Mouse (Mus musculus) heart, embryonic 14.5 days (tissue): ENCODE measurements around the gene Kcnmb3. TPM values are rescaled to one million over a fixed set of nuclear protein-coding genes. Genes with fewer than 3 reads are reported as not detected.

ENCODE experiments used
- ATAC-seq: fragments of 200-750 bp; cut with Nextera tagmentation; 2 replicates; pipeline ENCODE4 v1.8.0; 2017; ENCODE audit warnings: low read depth, moderate TSS enrichment; ENCODE audit not compliant: insufficient number of reproducible peaks, insufficient read depth, low FRiP score
- H3K27ac ChIP-seq, 2 experiments: fragments of 200-500 bp in 1 of 2; fragments of 300-500 bp in 1 of 2; sonication (generic) in 1 of 2; replicated peaks in 1 of 2; 2 replicates each; pipeline ENCODE4 v1.5.1; 2012 to 2014; ENCODE audit warnings: low read depth in 2 of 2, low read length in 2 of 2, control low read depth in 1 of 2, mild to moderate bottlenecking in 1 of 2, mixed read lengths in 1 of 2; ENCODE audit not compliant: control insufficient read depth in 1 of 2, insufficient read depth in 1 of 2
- H3K27me3 ChIP-seq: fragments of 300-500 bp; sonication (generic); 2 replicates; pipeline ENCODE4 v1.6.1; 2014; ENCODE audit warnings: mild to moderate bottlenecking, low read length, control low read depth; ENCODE audit not compliant: control insufficient read depth, insufficient read depth
- H3K36me3 ChIP-seq: fragments of 300-500 bp; sonication (generic); 2 replicates; pipeline ENCODE4 v1.6.1; 2014; ENCODE audit warnings: mild to moderate bottlenecking, control low read depth, low read length, mixed read lengths; ENCODE audit not compliant: control insufficient read depth, insufficient read depth
- H3K4me1 ChIP-seq, 2 experiments: fragments of 200-500 bp in 1 of 2; fragments of 300-500 bp in 1 of 2; sonication (generic) in 1 of 2; 2 replicates each; pipeline ENCODE4 v1.6.1; 2012 to 2014; ENCODE audit warnings: low read length in 2 of 2, control low read depth in 1 of 2, mixed read lengths in 1 of 2; ENCODE audit not compliant: control insufficient read depth in 2 of 2, insufficient read depth in 2 of 2
- H3K4me2 ChIP-seq: fragments of 300-500 bp; sonication (generic); 2 replicates; pipeline ENCODE4 v1.6.1; 2014; ENCODE audit warnings: mild to moderate bottlenecking, low read length
- H3K4me3 ChIP-seq, 2 experiments: fragments of 200-500 bp in 1 of 2; fragments of 300-500 bp in 1 of 2; sonication (generic) in 1 of 2; 2 replicates each; pipeline ENCODE4 v1.5.1; 2012 to 2014; ENCODE audit warnings: low read length in 2 of 2, mild to moderate bottlenecking in 2 of 2, control low read depth in 1 of 2, low read depth in 1 of 2, moderate library complexity in 1 of 2; ENCODE audit not compliant: control insufficient read depth in 1 of 2, insufficient read depth in 1 of 2
- H3K9ac ChIP-seq: fragments of 300-500 bp; sonication (generic); 2 replicates; pipeline ENCODE4 v1.6.1; 2014; ENCODE audit warnings: mild to moderate bottlenecking, low read length
- H3K9me3 ChIP-seq: fragments of 300-500 bp; sonication (generic); 2 replicates; pipeline ENCODE4 v1.6.1; 2016; ENCODE audit warnings: low read length, control low read depth; ENCODE audit not compliant: control insufficient read depth
- WGBS: fragments of 180-500 bp; shearing (Covaris S2); extraction: QIAGEN DNeasy Blood & Tissue Kit; methylation state at CpG from one replicate; pipeline ENCODE4 v1.1.7; 2014; 5-methylcytosine and 5-hydroxymethylcytosine counted together
- polyA plus RNA-seq: library from polyadenylated mRNA; unstranded; fragments of >200 nt; fragmentation: Nextera tagmentation; extraction: Ambion mirVana; gene quantifications from 2 replicates; pipeline ENCODE4 v1.2.1, GENCODE M21; 2014

The Kcnmb3 gene
- polyA plus RNA-seq, 1 experiment from 2014 or later: not detected

- Histone ChIP-seq H3K9ac (no peak overlapping the region), H3K27ac (no peak overlapping the region), H3K4me1 (0 out of 4 replicates have a peak, but pooled peaks cover 0 to 2% of the 10 kb centered on the region in 2 experiments), H3K36me3 (no peaks in the 10 kb centered on the region), H3K4me2 (no peak overlapping the region), H3K9me3 (no peaks in the 10 kb centered on the region), H3K27me3 (0 out of 2 replicates have a peak, but pooled peaks cover 3% of the 10 kb centered on the region), H3K4me3 (no peak overlapping the region)
- no peak for ATAC-seq
- 80% methylated on average over 8 of the region's 8 CpGs for WGBS
Measured at GRCm38 (mm10) chr3:32494387-32495087, 2.5 kb upstream of the Kcnmb3 start.

- H3K27me3 ChIP-seq: 0 out of 2 replicates have a peak, but pooled peaks cover 3% of the 10 kb centered on the region
- H3K9me3 ChIP-seq: no peaks in the 10 kb centered on the region
- ATAC-seq: no peak
- H3K27ac ChIP-seq: no peak overlapping the region
- H3K4me3 ChIP-seq: no peak overlapping the region
- H3K36me3 ChIP-seq: no peaks in the 10 kb centered on the region
- H3K4me2 ChIP-seq: no peak overlapping the region
- H3K9ac ChIP-seq: no peak overlapping the region
- no peaks in the 10 kb centered on the region for H3K4me1 ChIP-seq
Measured at GRCm38 (mm10) chr3:32490928-32491315, 1.1 kb downstream of the Kcnmb3 start.

GRCm38 (mm10) chr3:32490076-32490927, 1.7 kb downstream of the Kcnmb3 start:
- Histone ChIP-seq H3K4me1 (no peaks in the 10 kb centered on the region), H3K27ac (no peak overlapping the region), H3K4me2 (no peak overlapping the region), H3K4me3 (no peak overlapping the region), H3K36me3 (no peaks in the 10 kb centered on the region), H3K9me3 (no peaks in the 10 kb centered on the region), H3K9ac (no peak overlapping the region), H3K27me3 (0 out of 2 replicates have a peak, but pooled peaks cover 3% of the 10 kb centered on the region)
- no peak for ATAC-seq
- WGBS: 73% methylated on average over 15 of the region's 15 CpGs

GRCm38 (mm10) chr3:32488172-32488571, 3.9 kb downstream of the Kcnmb3 start:
- Histone ChIP-seq H3K4me2 (no peak overlapping the region), H3K9ac (no peak overlapping the region), H3K4me1 (no peaks in the 10 kb centered on the region), H3K27ac (no peak overlapping the region), H3K27me3 (0 out of 2 replicates have a peak, but pooled peaks cover 3% of the 10 kb centered on the region), H3K9me3 (no peaks in the 10 kb centered on the region), H3K4me3 (no peak overlapping the region), H3K36me3 (no peaks in the 10 kb centered on the region)
- WGBS: 78% methylated on average over 6 of the region's 6 CpGs
- no peak for ATAC-seq

GRCm38 (mm10) chr3:32486543-32486942, 5.5 kb downstream of the Kcnmb3 start:
- no peaks in the 10 kb centered on the region for H3K36me3 ChIP-seq
- H3K4me3 ChIP-seq: no peak overlapping the region
- H3K4me1 ChIP-seq: no peaks in the 10 kb centered on the region
- no peak overlapping the region for H3K4me2 ChIP-seq
- H3K27me3 ChIP-seq: 0 out of 2 replicates have a peak, but pooled peaks cover 3% of the 10 kb centered on the region
- WGBS: 76% methylated on average over 4 of the region's 4 CpGs
- no peaks in the 10 kb centered on the region for H3K9me3 ChIP-seq
- H3K27ac ChIP-seq: no peak overlapping the region
- no peak overlapping the region for H3K9ac ChIP-seq
- ATAC-seq: no peak

GRCm38 (mm10) chr3:32483035-32483434, 9.0 kb downstream of the Kcnmb3 start:
- no peaks in the 10 kb centered on the region for H3K4me1 ChIP-seq
- H3K9ac ChIP-seq: no peak overlapping the region
- no peak overlapping the region for H3K27ac ChIP-seq
- no peak for ATAC-seq
- no peaks in the 10 kb centered on the region for H3K9me3 ChIP-seq
- H3K27me3 ChIP-seq: no peaks in the 10 kb centered on the region
- no peaks in the 10 kb centered on the region for H3K36me3 ChIP-seq
- H3K4me2 ChIP-seq: no peak overlapping the region
- H3K4me3 ChIP-seq: no peak overlapping the region
- WGBS: 88% methylated on average over 3 of the region's 3 CpGs

- no peaks in the 10 kb centered on the region for H3K36me3 ChIP-seq
- no peaks in the 10 kb centered on the region for H3K27me3 ChIP-seq
- no peak for ATAC-seq
- no peaks in the 10 kb centered on the region for H3K4me1 ChIP-seq
- WGBS: 88% methylated on average over 7 of the region's 7 CpGs
- H3K9me3 ChIP-seq: no peaks in the 10 kb centered on the region
- no peak overlapping the region for H3K27ac ChIP-seq
- no peak overlapping the region for H3K4me3 ChIP-seq
- no peak overlapping the region for H3K9ac ChIP-seq
- H3K4me2 ChIP-seq: no peak overlapping the region
Measured at GRCm38 (mm10) chr3:32479961-32480360, 12.1 kb downstream of the Kcnmb3 start.
